Mouse (Mus musculus) liver, embryonic 14 days (tissue): ENCODE results near the gene Sumo2. TPM values are rescaled to one million over a fixed set of nuclear protein-coding genes. Genes with fewer than 3 reads are reported as not detected.

ENCODE experiments used
- polyA plus RNA-seq: library from polyadenylated mRNA; depleted of rRNA; stranded (reverse); fragments of >200 nt; gene quantifications from 2 replicates; pipeline ENCODE4 v1.2.3, GENCODE M21; 2012; rRNA removed

Sumo2 gene
- polyA plus RNA-seq, result 206 and 228 TPM in 2 replicates

DNA sequence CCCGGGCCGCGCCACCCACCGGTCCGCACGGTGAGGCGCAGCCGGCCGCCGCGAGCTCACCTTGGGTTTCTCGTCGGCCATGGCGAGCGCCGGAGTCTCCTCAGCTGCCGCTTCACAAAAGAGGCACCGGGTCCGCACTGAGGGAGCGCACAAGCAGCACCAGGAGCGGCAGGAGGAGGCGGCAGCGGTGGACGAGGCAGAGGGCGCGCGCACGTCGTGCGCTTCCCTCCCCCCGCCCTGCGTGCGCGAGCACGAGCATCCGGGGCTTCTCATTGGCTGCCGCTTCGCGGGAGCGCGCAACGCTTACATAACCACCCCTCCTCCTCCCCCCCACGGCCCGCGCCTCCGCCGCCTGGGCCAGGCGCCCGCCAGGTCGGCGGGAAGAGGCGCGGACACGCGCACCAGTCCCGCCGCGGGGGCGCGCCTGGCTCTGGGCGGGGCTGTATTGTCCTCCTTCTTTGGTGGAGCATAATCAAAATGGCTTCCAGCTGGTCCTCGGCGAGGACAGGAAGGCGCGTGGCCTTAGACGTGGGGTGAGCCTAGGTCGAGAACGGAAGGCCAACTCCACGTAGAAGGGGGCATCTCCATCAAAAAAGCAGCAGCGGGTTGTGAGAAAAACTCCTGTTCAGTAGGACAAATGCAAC is at the start of gene Sumo2:
Gene Sumo2, minus strand, starts transcription at position 239 of the 644 bp plus-strand sequence.

DNA sequence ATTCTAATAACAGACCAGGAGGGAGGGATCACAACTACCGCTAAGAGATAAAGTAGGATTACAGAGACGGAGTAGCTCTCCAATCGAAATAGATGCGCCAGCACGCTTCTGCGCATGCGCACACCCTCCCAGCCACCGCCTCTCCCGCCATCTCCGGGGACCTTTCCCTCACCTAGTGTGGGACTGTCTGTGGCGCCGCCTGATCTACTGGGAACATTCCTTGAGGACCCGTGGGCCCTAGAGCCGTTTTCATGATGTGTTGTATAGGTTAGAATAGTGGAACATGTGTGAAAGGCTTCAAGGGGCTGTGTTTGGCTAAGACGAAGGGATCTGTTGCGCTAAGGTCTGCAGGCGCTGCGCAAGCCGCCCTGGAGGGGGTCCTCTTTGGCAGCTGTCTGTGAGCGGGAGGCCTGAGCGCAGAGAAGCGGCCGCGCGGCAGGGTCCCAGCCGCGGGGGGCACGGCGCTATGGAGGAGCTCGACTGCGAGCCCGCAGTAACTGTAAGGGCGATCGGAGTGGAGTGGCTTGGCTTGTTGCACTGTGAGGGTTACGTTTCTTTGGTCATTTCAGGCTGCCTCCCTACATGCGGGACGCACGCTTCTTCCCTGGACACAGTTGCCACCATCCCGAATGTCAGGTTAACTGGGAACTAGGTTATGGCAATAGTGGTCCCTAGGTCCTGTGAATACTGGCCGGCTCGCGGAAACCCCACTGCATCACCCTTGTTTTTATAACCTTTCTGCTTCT is 28.2 kb upstream of the Sumo2 start, which contains the start of gene Nup85:
Gene Nup85, plus strand, starts transcription at position 371 of the 746 bp plus-strand sequence.

DNA sequence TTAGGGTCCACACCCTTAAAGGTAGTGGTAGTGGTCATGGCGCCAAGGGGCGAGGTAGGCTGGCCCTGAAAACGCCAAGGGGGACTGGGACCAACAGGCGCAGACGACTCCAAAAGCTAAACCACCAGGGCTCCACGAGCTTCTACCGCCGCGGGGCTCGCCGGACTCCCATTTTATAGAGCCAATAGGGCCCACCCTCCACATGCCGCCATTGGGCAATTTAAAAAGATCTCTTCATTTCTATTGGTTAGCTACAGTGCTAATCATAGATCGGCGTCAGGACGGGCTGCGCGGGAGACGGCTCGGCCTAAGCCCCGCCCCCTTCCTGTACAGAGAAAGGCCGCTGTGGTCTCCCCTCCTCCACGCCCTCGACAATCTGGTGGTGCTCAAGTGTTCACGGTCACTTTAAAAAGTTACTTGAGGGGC is 21.8 kb downstream of the Sumo2 start, which contains the start of gene Jpt1:
Gene Jpt1, minus strand, starts transcription at position 150 of the 426 bp plus-strand sequence.

DNA sequence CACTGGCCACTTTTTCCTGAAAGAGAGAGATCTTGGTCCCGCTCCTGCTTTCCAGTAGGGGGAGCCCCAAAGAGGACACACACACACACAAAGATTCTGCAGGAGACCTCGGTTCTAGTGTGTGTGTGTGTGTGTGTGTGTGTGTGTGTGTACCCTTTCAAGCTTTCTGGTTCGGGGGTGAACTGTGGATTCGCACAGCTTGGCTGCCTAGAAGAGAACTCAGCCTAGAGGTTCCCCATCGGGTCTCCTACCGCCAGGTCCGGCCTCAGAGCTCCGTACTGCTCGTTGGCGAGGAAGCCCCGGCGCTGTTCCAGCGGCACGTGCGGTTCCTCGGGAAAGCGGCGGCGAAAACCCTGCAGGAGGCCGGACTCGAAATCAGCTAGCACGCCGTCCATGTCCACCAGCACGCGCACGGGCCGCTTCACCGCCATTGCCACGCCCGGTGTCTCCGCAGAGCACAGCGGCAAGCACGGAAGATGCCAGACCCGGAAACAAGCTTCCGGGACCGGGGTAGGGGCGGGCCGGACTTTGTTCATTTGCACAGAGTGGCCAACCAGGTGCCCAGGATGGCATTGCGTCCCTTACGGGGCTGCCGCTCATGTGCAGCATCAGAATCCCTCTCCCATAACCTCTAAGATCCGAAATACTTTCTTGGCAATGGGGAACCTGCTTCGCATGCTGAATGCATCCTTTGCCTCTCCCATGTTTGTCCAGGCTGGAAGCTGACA is 44.6 kb downstream of the Sumo2 start, which contains the start of gene Nt5c:
Gene Nt5c, minus strand, starts transcription at position 507 of the 728 bp plus-strand sequence.

DNA sequence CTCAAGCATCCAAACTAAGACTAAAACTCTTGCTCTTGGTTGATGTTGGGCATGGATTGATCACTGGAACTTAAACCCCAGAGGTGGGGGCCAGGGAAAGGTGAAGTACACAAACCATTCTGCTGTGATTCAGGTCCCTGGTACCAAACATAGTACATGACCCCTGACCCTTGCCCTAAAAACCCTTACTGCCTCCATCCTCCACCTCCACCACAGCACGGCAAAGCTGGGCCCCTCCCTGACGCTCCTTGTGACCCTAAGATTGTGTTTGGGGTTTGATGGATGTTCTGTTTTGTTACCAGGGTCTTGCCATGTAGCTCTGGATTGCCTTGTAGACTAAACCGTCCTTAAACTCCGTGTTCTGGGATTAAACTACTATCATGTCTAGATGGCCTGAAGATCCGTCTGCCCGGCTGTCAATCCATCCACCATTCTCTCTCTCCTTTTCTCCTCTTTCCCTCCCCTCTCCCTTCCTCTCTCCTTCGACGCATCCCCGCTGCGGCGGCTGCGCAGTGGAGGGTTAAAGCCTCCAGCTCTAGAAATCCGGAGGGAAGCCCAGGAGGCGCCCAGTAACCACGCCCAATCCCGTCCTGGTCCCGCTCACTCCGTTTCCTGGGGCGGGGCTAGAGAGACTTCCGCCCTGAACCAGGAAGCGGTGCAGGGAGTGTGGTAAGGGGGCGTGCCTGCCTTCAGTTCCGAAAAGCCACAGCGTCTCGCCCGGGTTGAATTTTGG is 60.9 kb downstream of the Sumo2 start, which contains the start of gene Armc7:
Gene Armc7, plus strand, starts transcription at position 643 of the 733 bp plus-strand sequence.

Other genes with a start within 250 kb of the Sumo2 start
- 6.1 and 6.9 TPM in 2 replicates for gene Fads6, start 238.6 kb downstream of the Sumo2 start, polyA plus RNA-seq
- gene Otop2, start 229.1 kb downstream of the Sumo2 start, polyA plus RNA-seq, result not detected in 2 replicates
- gene Ush1g, start 214.2 kb downstream of the Sumo2 start, polyA plus RNA-seq, result 0.05 and 0.07 TPM in 2 replicates
- not detected in 2 replicates for gene Otop3, start 201.5 kb downstream of the Sumo2 start, polyA plus RNA-seq
- gene Hid1, start 168.5 kb downstream of the Sumo2 start, polyA plus RNA-seq, result 0.57 and 0.70 TPM in 2 replicates
- gene Cdr2l, start 154.4 kb downstream of the Sumo2 start, polyA plus RNA-seq, result 1.4 and 1.5 TPM in 2 replicates
- gene Mrpl58, start 132.5 kb downstream of the Sumo2 start, polyA plus RNA-seq, result 38.7 and 39.5 TPM in 2 replicates
- gene Atp5h, start 116.3 kb downstream of the Sumo2 start, polyA plus RNA-seq, result 362 and 391 TPM in 2 replicates
- gene Kctd2, start 116.1 kb downstream of the Sumo2 start, polyA plus RNA-seq, result 6.4 and 6.8 TPM in 2 replicates
- 0.05 TPM in 2 replicates for gene Trim80, start 95.7 kb downstream of the Sumo2 start, polyA plus RNA-seq
- 0.05 TPM in 1 of 2 replicates, not detected in the other for gene Slc16a5, start 73.8 kb downstream of the Sumo2 start, polyA plus RNA-seq
- gene Armc7, start 60.6 kb downstream of the Sumo2 start, polyA plus RNA-seq, result 1.8 and 2.2 TPM in 2 replicates
- 26.9 and 30.1 TPM in 2 replicates for gene Nt5c, start 44.4 kb downstream of the Sumo2 start, polyA plus RNA-seq
- gene Jpt1, start 21.9 kb downstream of the Sumo2 start, polyA plus RNA-seq, result 141 and 165 TPM in 2 replicates
- gene Nup85, start 28.2 kb upstream of the Sumo2 start, polyA plus RNA-seq, result 103 and 121 TPM in 2 replicates
- gene Mrps7, start 67.6 kb upstream of the Sumo2 start, polyA plus RNA-seq, result 23.4 and 26.4 TPM in 2 replicates
- 8.0 and 9.9 TPM in 2 replicates for gene Gga3, start 67.8 kb upstream of the Sumo2 start, polyA plus RNA-seq
- gene Mif4gd, start 76.7 kb upstream of the Sumo2 start, polyA plus RNA-seq, result 23.5 and 27.8 TPM in 2 replicates
- gene Slc25a19, start 92.0 kb upstream of the Sumo2 start, polyA plus RNA-seq, result 9.3 and 9.9 TPM in 2 replicates
- gene Grb2, start 172.3 kb upstream of the Sumo2 start, polyA plus RNA-seq, result 21.8 and 24.1 TPM in 2 replicates
- 9.0 and 10.3 TPM in 2 replicates for gene Tmem94, start 229.2 kb upstream of the Sumo2 start, polyA plus RNA-seq